Mouse (Mus musculus) embryo, embryonic 9.5 days (tissue): ENCODE results near the gene St5.

ENCODE experiments used
- DNase-seq: peaks from one replicate; pipeline ENCODE4 v3.0.0-alpha.2; 2017; ENCODE audit errors: extremely low spot score

Gene St5

GRCm38 (mm10) chr7:109566841-109567768, 136.3 kb downstream of the St5 start:
- DNase-seq, result no peak

GRCm38 (mm10) chr7:109566327-109566726, 137.1 kb downstream of the St5 start:
- DNase-seq, result no peak

GRCm38 (mm10) chr7:109563775-109564362, 139.5 kb downstream of the St5 start:
- DNase-seq, result no peak

- DNase-seq, result no peak
Observed at GRCm38 (mm10) chr7:109562676-109563075, 140.7 kb downstream of the St5 start.

- no peak for DNase-seq
Observed at GRCm38 (mm10) chr7:109562154-109562599, 141.2 kb downstream of the St5 start.

- DNase-seq, result no peak
Observed at GRCm38 (mm10) chr7:109561466-109562153, 141.8 kb downstream of the St5 start.

- no peak for DNase-seq
Observed at GRCm38 (mm10) chr7:109559536-109559935, 143.9 kb downstream of the St5 start.

GRCm38 (mm10) chr7:109546726-109547125, 156.7 kb downstream of the St5 start:
- no peak for DNase-seq

GRCm38 (mm10) chr7:109546186-109546585, 157.2 kb downstream of the St5 start:
- DNase-seq, result no peak

GRCm38 (mm10) chr7:109545255-109545993, 158.0 kb downstream of the St5 start:
- DNase-seq, result no peak

GRCm38 (mm10) chr7:109544792-109545191, 158.6 kb downstream of the St5 start:
- no peak for DNase-seq

GRCm38 (mm10) chr7:109542364-109542628, 161.1 kb downstream of the St5 start:
- no peak for DNase-seq

- DNase-seq, result no peak
Observed at GRCm38 (mm10) chr7:109541609-109542363, 161.6 kb downstream of the St5 start.

- no peak for DNase-seq
Observed at GRCm38 (mm10) chr7:109540902-109541301, 162.5 kb downstream of the St5 start.

GRCm38 (mm10) chr7:109536451-109536946, 166.9 kb downstream of the St5 start:
- no peak for DNase-seq

- no peak for DNase-seq
Observed at GRCm38 (mm10) chr7:109534921-109535320, 168.5 kb downstream of the St5 start.

- no peak for DNase-seq
Observed at GRCm38 (mm10) chr7:109533888-109534287, 169.5 kb downstream of the St5 start.

GRCm38 (mm10) chr7:109533129-109533528, 170.3 kb downstream of the St5 start:
- no peak for DNase-seq

GRCm38 (mm10) chr7:109532691-109533090, 170.7 kb downstream of the St5 start:
- DNase-seq, result no peak

- DNase-seq, result no peak
Observed at GRCm38 (mm10) chr7:109531501-109531900, 171.9 kb downstream of the St5 start.

GRCm38 (mm10) chr7:109529741-109530140, 173.7 kb downstream of the St5 start:
- no peak for DNase-seq
